In the genomic region with DNA sequence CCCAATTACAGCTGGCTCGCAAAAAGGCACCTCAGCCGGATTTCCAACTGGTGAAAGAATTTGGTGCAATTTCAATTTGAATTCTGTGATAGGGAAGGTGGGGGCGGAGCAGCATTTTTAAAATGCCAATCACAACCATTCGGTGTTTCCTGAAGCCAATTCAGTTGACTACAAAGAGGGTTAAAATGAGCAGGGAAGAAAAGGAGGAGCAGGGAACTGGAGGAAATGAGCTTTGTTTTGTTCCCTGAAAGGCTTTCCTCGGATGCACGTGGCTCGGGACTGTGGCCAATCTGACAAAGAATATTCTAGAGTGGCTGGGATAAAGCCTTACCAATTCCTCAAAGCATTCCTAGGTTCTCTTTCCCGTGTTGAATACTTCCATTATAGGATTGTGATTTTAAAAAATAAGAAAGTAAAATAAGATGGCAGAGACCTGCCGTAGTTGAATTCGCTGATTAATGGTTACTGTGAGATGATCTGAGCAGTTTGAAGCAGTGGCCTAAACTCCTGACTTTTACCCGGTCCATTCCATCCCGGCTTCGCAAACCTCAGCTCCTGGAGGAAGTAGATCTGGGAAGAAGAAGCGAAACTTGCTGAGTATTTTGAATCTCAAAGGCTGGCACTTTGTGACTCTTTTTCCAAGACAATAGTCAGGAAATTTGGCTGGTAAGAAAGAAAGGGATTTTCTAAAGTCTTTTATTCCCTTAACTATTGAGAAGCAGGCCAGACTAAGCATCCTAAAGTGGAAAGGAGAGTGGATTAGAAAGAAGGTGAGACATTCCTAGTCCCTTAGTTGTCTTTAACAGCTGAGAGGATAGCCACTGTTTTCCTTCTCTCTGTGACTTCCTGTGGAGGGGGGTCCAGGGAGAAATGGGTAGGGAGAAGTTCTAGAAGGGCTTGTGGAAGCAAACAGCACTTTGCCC, we compare ENCODE assay signal across 11 mouse cellular contexts.
DNase-seq lines count a peak whose midpoint lies in the region; ATAC-seq lines count a peak whose summit lies in the region.
"Had no signal": no experiment of that assay in that cellular context is flagged by ENCODE, and none has a peak within 500 bp of the region (broad histone marks: within the 10 kb centered on the region; RNA-seq: fewer than 3 reads in every experiment).

No protein-coding gene starts in this region.

- H3K27me3 ChIP-seq in hindbrain, embryonic 10.5 days (ENCODE audit: insufficient read depth, poor library complexity, severe bottlenecking) = peaks cover 4% of the 10 kb centered on the region
- H3K27me3 ChIP-seq in hindbrain, embryonic 13.5 days = peaks cover 6% of the 10 kb centered on the region; the same call in 1 of the 2 replicates

- H3K27ac ChIP-seq in hindbrain, embryonic 10.5 days = peak overlapping the region; percentile 62
- H3K27ac ChIP-seq in hindbrain, embryonic 13.5 days = no peak overlapping the region

- WGBS in hindbrain, embryonic 10.5 days = 39% methylated on average over 14 of the region's 14 CpGs
- 27% methylated on average over 14 of the region's 14 CpGs for WGBS in hindbrain, embryonic 13.5 days

- H3K36me3 ChIP-seq in hindbrain, embryonic 10.5 days = no peaks in the 10 kb centered on the region
- H3K36me3 ChIP-seq in hindbrain, embryonic 13.5 days = no peaks in the 10 kb centered on the region

- no peak overlapping the region for H3K4me3 ChIP-seq in hindbrain, embryonic 10.5 days
- no peak overlapping the region for H3K4me3 ChIP-seq in hindbrain, embryonic 13.5 days

- peaks cover 17% of the 10 kb centered on the region for H3K4me1 ChIP-seq in hindbrain, embryonic 10.5 days (replicated peaks)
- no peaks in the 10 kb centered on the region; the same call in 1 of the 2 replicates for H3K4me1 ChIP-seq in hindbrain, embryonic 13.5 days (replicated peaks)

- ATAC-seq in hindbrain, embryonic 13.5 days (ENCODE audit: low FRiP score) = no peak

- no peaks in the 10 kb centered on the region for H3K9me3 ChIP-seq in hindbrain, embryonic 10.5 days
- H3K9me3 ChIP-seq in hindbrain, embryonic 13.5 days = no peaks in the 10 kb centered on the region

- H3K9ac ChIP-seq in hindbrain, embryonic 13.5 days = no peak overlapping the region

- no peak overlapping the region for H3K4me2 ChIP-seq in hindbrain, embryonic 13.5 days

- peak; percentile 9 for DNase-seq in hindbrain, embryonic 10.5 days (ENCODE audit: low spot score)
- DNase-seq in R1 (ENCODE audit: low read depth, low spot score) = peak; percentile 98
- peak; percentile 50 to 60 for DNase-seq in heart, adult 9 months (ENCODE audit: low spot score in 2 of 2)
- peak; percentile 37 to 61 for DNase-seq in kidney, postnatal 36 days
- no peak for DNase-seq in adrenal gland, postnatal 14 days
- DNase-seq in cerebellum, postnatal 4 days (ENCODE audit: low spot score in 2 of 2) = no peak
- DNase-seq in cerebellum, adult 18-20 months = no peak
- DNase-seq: cerebellum, adult 11-12 months; gastrocnemius, postnatal 25 days; left cerebral cortex, postnatal 4 days had no signal

Comparison
In these comparisons a context has a peak if more than half of its experiments do, and no peak if none do; other contexts are left out.
1. DNase-seq: peak in hindbrain, embryonic 10.5 days (single experiment), R1 (single experiment), heart, adult 9 months (2 of 2) and kidney, postnatal 36 days (2 of 2); none in adrenal gland, postnatal 14 days (single experiment), cerebellum, postnatal 4 days (0 of 2) and cerebellum, adult 18-20 months (0 of 2).